Mouse (Mus musculus): ENCODE results near the gene B3gat3.
"Not testable (repeated sequence)": the region's sequence is repeated elsewhere in the genome, so short reads cannot be mapped to it uniquely, and the experiment has no call there.

The B3gat3 gene

DNA sequence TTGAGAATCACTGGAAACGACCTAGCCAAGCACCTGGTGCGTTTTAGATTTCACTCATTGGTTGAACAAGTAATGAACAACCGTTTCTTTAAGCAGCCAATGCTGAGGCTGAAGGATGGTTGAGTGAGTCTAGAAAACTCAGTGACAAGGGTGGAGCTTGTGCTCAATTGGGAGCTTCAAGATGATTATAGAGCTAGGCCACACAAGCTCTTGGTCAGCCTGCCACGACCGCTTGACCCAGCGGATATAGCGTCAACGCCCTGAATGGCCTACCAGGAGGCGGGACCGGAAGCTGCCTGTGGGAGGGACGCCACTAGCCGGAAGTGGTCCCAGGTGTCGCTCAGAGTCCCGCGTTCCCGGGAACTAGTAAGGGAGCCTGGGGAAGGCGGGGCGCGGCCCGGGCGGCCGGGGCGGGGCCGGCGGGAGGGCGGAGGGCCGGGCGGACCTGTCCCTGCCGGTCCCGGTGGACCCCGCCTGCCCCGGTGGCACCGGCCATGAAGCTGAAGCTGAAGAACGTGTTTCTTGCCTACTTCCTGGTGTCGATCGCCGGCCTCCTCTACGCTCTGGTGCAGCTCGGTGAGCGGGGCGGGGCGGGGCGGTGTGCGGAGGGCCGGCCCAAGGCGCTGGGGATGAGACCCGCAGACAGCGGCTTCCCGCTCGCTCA is at the start of gene B3gat3:
Gene B3gat3 (plus strand): TSS at position 302 of the 664 bp plus-strand sequence.
- peak; percentile 91 for DNase-seq

- not testable (repeated sequence) for DNase-seq
Measured at GRCm38 (mm10) chr19:8870381-8870780, 49.8 kb upstream of the B3gat3 start.

GRCm38 (mm10) chr19:8870838-8871237 is 49.3 kb upstream of the B3gat3 start:
- no peak for DNase-seq

- peak; percentile 93 for DNase-seq
Measured at GRCm38 (mm10) chr19:8871267-8872186, 48.6 kb upstream of the B3gat3 start, which contains the start of gene Ubxn1. TSS of gene Ubxn1 (plus strand) at chr19:8871496.

GRCm38 (mm10) chr19:8872266-8872840 is 47.8 kb upstream of the B3gat3 start:
- DNase-seq = no peak

- DNase-seq = no peak
Measured at GRCm38 (mm10) chr19:8875031-8875430, 45.1 kb upstream of the B3gat3 start.

DNA sequence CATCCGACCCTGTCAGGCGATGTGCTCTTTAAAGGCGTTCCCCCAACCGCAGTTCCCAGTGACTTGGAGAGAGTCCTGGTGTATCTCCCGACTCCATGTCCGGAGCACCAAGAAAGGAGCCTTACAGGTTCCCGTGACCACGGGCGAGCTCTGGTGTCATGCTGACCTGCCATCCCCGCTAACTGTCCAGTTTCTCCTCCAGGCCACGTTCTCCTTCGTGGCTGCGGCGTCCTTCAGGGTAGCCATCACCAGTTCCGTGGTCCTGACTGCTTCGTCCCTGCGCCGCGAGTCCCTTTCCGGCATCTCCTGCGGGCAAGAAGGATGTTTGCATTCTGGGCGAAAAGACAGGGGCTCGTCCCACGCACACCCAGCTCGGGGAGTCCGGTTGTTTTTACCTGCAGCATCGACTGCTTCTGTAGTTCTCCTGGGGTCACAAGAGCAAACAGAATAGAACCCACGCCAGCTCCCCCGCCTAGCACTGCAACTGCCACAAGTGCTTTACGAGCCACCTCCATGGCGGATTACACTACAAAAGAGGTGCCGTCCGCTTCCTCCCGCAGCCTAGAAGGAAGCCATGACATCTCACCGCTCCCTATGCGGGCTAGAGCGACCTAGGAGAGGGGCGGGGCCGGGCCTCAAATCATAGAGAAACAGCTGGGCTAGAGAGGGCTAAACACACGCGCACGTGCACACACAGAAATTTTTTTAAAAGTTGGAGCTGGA is 39.7 kb upstream of the B3gat3 start, which contains the start of gene Uqcc3:
Gene Uqcc3 (minus strand): TSS at position 613 of the 723 bp plus-strand sequence.
- peak; percentile 85 for DNase-seq

DNA sequence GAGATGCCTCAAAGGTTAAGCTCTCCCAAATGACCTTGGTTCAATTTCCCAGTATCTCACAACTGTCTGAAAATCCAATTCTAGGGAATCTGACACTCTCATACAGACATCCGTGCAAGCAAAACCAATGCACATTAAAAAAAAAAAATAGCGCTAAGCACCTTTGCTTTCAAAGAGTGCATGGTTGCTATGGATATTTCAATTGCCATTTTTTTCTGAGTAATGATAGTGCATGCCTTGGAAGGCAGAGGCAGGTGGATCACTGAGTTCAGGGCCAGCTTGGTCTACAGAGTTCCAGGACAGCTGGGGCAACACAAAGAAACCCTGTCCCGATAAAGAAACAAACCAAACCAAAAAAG is 39.2 kb upstream of the B3gat3 start:
- no peak for DNase-seq

- DNase-seq = no peak
Measured at GRCm38 (mm10) chr19:8883616-8884015, 36.6 kb upstream of the B3gat3 start, which contains the start of the genes Lbhd1 and Gm49403. TSS of gene Lbhd1 (plus strand) at chr19:8883732. TSS of gene Gm49403 (plus strand) at chr19:8883930.

- DNase-seq = no peak
Measured at GRCm38 (mm10) chr19:8886916-8887584, 33.1 kb upstream of the B3gat3 start.

GRCm38 (mm10) chr19:8887585-8888463 is 32.4 kb upstream of the B3gat3 start:
- no peak for DNase-seq

GRCm38 (mm10) chr19:8888511-8889385 is 31.4 kb upstream of the B3gat3 start, which contains the start of the genes 1810009A15Rik and Gm49416:
TSS of gene 1810009A15Rik (plus strand) at chr19:8888853.
TSS of gene Gm49416 (plus strand) at chr19:8888926.
- DNase-seq = peak; percentile 94

GRCm38 (mm10) chr19:8892829-8893766 is 27.1 kb upstream of the B3gat3 start, which contains the start of gene Ints5:
TSS of gene Ints5 (plus strand) at chr19:8893005.
- DNase-seq = peak; percentile 81

- no peak for DNase-seq
Measured at GRCm38 (mm10) chr19:8895397-8895960, 24.7 kb upstream of the B3gat3 start.

GRCm38 (mm10) chr19:8896231-8896630 is 23.9 kb upstream of the B3gat3 start:
- DNase-seq = not testable (repeated sequence)

DNA sequence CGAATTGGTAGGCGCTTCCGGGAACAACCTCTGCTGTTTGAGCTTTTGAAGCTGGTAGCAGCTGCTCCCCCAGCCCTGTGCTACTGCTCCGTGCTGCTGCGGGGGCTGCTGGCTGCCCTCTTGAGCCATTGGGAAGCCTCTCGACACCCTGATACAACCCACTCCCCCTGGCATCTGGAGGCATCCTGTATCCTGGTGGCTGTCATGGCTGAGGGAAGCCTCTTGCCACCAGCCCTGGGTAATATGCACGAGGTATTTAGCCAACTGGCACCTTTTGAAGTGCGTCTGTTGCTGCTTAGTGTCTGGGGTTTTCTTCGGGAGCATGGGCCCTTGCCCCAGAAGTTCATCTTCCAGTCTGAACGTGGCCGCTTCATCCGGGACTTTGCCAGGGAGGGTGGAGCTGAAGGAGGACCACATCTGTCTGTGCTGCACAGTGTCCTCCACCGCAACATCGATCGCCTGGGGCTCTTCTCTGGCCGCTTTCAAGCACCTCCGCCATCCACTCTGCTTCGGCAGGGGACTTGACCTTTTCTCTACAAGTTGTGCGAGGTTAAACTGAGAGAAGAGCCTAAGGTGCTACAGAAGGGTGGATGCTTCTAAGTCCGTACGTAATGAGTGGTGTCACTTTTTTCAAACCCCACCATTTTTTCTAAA is 22.8 kb upstream of the B3gat3 start:
- peak; percentile 40 for DNase-seq

DNA sequence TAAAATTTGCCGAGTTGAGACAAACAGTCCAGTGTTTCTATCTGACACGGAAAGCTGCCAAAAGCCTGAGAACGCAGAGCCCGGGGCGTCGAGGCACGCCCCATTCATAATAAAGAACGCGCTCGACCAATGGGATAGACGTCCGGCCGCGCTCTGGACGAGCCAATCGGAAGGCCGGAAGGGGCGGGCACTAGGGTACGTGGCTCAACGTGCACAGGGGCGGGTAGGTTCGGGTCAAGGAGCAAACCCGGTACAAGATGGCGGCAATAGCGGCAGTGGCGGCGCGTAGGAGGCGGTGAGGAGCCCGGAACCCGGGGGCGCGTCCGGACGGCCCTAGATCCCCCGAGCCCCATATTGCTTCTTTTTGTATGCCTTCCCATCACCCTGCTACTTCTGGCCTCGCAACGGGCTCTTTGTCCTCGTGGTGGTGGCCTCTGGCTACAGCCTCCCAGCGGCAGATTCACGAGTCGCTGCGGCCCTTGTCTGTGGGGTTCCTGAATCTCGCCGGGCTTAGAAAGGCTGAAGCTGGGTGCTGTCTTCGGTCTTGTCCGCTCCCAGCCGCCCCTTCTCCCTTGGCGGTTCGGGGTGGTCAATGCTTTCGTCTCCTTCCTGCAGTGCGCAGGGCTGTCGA is 22.2 kb upstream of the B3gat3 start, which contains the start of gene Ganab:
Gene Ganab (plus strand): TSS at position 207 of the 631 bp plus-strand sequence.
- peak; percentile 95 for DNase-seq

All from right cerebral cortex, postnatal 14 days (tissue).